In genomic region chr2:70867231-70867630, GRCm38 (mm10) we compare ENCODE assay signal across 19 mouse cellular contexts.
"Had no signal": no experiment of that assay in that cellular context is flagged by ENCODE, and none has a peak within 500 bp of the region (broad histone marks: within the 10 kb centered on the region; RNA-seq: fewer than 3 reads in every experiment).

No protein-coding gene starts in this region.

- H3K4me3 ChIP-seq: intestine, embryonic 15.5 days; left cerebral cortex, adult 2 months; liver, embryonic 15.5 days; lung, embryonic 15.5 days; midbrain, embryonic 10.5 days; midbrain, embryonic 15.5 days; neural tube, embryonic 12.5 days; neural tube, embryonic 15.5 days had no signal

- DNase-seq: kidney, adult 18-20 months; layer of hippocampus, postnatal 36 days; lung, postnatal 4 days; right cerebral cortex, adult 18-20 months; right cerebral cortex, postnatal 14 days; right cerebral cortex, postnatal 4 days; thymus, adult 2 months; thymus, postnatal 14 days; thymus, postnatal 4 days had no signal

- H3K9ac ChIP-seq: intestine, embryonic 15.5 days; liver, embryonic 15.5 days; lung, embryonic 15.5 days; midbrain, embryonic 15.5 days; neural tube, embryonic 12.5 days; neural tube, embryonic 15.5 days had no signal

- H3K4me1 ChIP-seq: intestine, embryonic 15.5 days; lung, embryonic 15.5 days had no signal

- H3K27me3 ChIP-seq: intestine, embryonic 15.5 days; liver, embryonic 15.5 days; lung, embryonic 15.5 days; midbrain, embryonic 15.5 days; neural tube, embryonic 12.5 days; neural tube, embryonic 15.5 days had no signal

- H3K27ac ChIP-seq: intestine, embryonic 15.5 days; left cerebral cortex, adult 2 months; liver, embryonic 15.5 days; lung, embryonic 15.5 days; midbrain, embryonic 10.5 days; midbrain, embryonic 15.5 days; neural tube, embryonic 12.5 days; neural tube, embryonic 15.5 days; stomach, postnatal 0 days had no signal

- H3K9me3 ChIP-seq: intestine, embryonic 15.5 days; liver, embryonic 15.5 days; lung, embryonic 15.5 days; midbrain, embryonic 10.5 days; midbrain, embryonic 15.5 days; neural tube, embryonic 12.5 days; neural tube, embryonic 15.5 days had no signal

- H3K4me2 ChIP-seq: intestine, embryonic 15.5 days; liver, embryonic 11.5 days; liver, embryonic 15.5 days; lung, embryonic 15.5 days; midbrain, embryonic 15.5 days; neural tube, embryonic 12.5 days; neural tube, embryonic 15.5 days had no signal

- ATAC-seq: intestine, embryonic 15.5 days; midbrain, embryonic 15.5 days had no signal

- H3K36me3 ChIP-seq: intestine, embryonic 15.5 days; liver, embryonic 15.5 days; lung, embryonic 15.5 days; midbrain, embryonic 10.5 days; midbrain, embryonic 15.5 days; neural tube, embryonic 12.5 days; neural tube, embryonic 15.5 days had no signal
